Mouse (Mus musculus) olfactory bulb, adult 2 months (tissue): ENCODE data around the gene Vps36. TPM values are rescaled to one million over a fixed set of nuclear protein-coding genes. Genes with fewer than 3 reads are reported as not detected.

Source experiments
- H3K27ac ChIP-seq: fragments of 200-500 bp; 2 replicates; pipeline ENCODE4 v1.5.1; 2012; ENCODE audit warnings: low read depth, low read length; ENCODE audit not compliant: insufficient read depth
- H3K4me1 ChIP-seq: fragments of 200-500 bp; 2 replicates; pipeline ENCODE4 v1.6.1; 2012; ENCODE audit warnings: low read length; ENCODE audit not compliant: control insufficient read depth, insufficient read depth
- H3K4me3 ChIP-seq: fragments of 200-500 bp; 2 replicates; pipeline ENCODE4 v1.5.1; 2012; ENCODE audit warnings: mild to moderate bottlenecking, low read depth, low read length, moderate library complexity; ENCODE audit not compliant: insufficient read depth
- CTCF ChIP-seq: fragments of 200-500 bp; IDR thresholded peaks from 2 replicates; pipeline ENCODE4 v1.5.1; 2012; ENCODE audit warnings: low read depth, mild to moderate bottlenecking, low read length, moderate library complexity; ENCODE audit not compliant: insufficient read depth
- POLR2A ChIP-seq: fragments of 200-500 bp; IDR thresholded peaks from 2 replicates; pipeline ENCODE4 v1.6.1; 2012; ENCODE audit warnings: mild to moderate bottlenecking, low read depth, low read length, moderate library complexity; ENCODE audit not compliant: insufficient read depth
- WGBS: fragments of 180-500 bp; shearing (Covaris S2); methylation state at CpG from one replicate; pipeline ENCODE4 v1.1.7; 2018; 5-methylcytosine and 5-hydroxymethylcytosine counted together
- polyA plus RNA-seq: library from polyadenylated mRNA; stranded (reverse); fragments of >200 nt; gene quantifications from 2 replicates; pipeline ENCODE4 v1.2.4, GENCODE M21; 2012; ENCODE audit warnings: low replicate concordance; ENCODE audit not compliant: missing spikeins, insufficient read depth, insufficient read length

The Vps36 gene
- polyA plus RNA-seq, 1 experiment = not detected

DNA sequence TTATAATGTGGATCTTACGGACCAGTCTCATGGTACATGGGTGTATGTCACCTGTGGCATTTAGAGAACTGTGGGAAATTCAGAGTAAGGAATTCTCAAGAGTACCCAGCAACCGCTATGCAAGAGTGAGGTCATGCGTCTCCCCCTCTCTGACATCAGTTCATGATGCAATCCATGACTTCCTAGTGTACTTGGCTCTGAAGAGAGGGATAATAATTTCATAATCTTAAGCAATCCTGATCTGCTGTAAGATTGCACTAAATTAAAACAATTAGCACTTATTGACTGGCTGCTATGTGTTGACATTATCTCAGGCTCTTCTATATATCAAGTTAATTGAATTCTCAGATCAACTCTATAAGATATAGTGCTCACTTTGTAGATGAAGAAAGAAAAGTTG, 74.2 kb downstream of the Vps36 start:
- no peaks in the 10 kb centered on the region for H3K4me1 ChIP-seq
- TF ChIP-seq CTCF (no peak), POLR2A (no peak)
- WGBS = 96% methylated on average over 3 of the region's 3 CpGs
- no peak overlapping the region for H3K27ac ChIP-seq
- no peak overlapping the region for H3K4me3 ChIP-seq

Other genes with a start within 250 kb of the Vps36 start
- gene Defb13, start 246.0 kb upstream of the Vps36 start, polyA plus RNA-seq = not detected in 2 replicates
- gene Fam90a1a, start 234.1 kb upstream of the Vps36 start, polyA plus RNA-seq = not detected in 2 replicates
- not detected in 2 replicates for gene Ccdc70, start 223.0 kb upstream of the Vps36 start, polyA plus RNA-seq
- not detected in 2 replicates for gene Atp7b, start 132.5 kb upstream of the Vps36 start, polyA plus RNA-seq
- not detected in 2 replicates for gene Alg11, start 132.1 kb upstream of the Vps36 start, polyA plus RNA-seq
- gene Nek5, start 67.8 kb upstream of the Vps36 start, polyA plus RNA-seq = not detected in 2 replicates
- not detected in 2 replicates for gene Nek3, start 26.4 kb upstream of the Vps36 start, polyA plus RNA-seq
- not detected in 2 replicates for gene Ckap2, start 7.0 kb upstream of the Vps36 start, polyA plus RNA-seq
- not detected in 2 replicates for gene Thsd1, start 34.5 kb downstream of the Vps36 start, polyA plus RNA-seq
- not detected in 2 replicates for gene Tpte, start 90.6 kb downstream of the Vps36 start, polyA plus RNA-seq
- not detected in 2 replicates for gene Slc25a15, start 205.8 kb downstream of the Vps36 start, polyA plus RNA-seq
- gene Mrps31, start 218.6 kb downstream of the Vps36 start, polyA plus RNA-seq = not detected in 2 replicates